Mouse (Mus musculus): ENCODE data around the gene Gm9817.
"Not testable (repeated sequence)": the region's sequence is repeated elsewhere in the genome, so short reads cannot be mapped to it uniquely, and the experiment has no call there.

Gene Gm9817

GRCm38 (mm10) chr13:45078392-45078791, at the start of gene Gm9817:
Gm9817 (plus strand) TSS chr13:45078692.
- DNase-seq (ENCODE audit: low spot score) = not testable (repeated sequence)

- DNase-seq (ENCODE audit: low spot score) = no peak
Measured at GRCm38 (mm10) chr13:45029791-45030190, 48.7 kb upstream of the Gm9817 start.

GRCm38 (mm10) chr13:45030830-45031229, 47.7 kb upstream of the Gm9817 start:
- DNase-seq (ENCODE audit: low spot score) = peak; percentile 98

GRCm38 (mm10) chr13:45031314-45031713, 47.2 kb upstream of the Gm9817 start:
- no peak for DNase-seq (ENCODE audit: low spot score)

GRCm38 (mm10) chr13:45031748-45032147, 46.7 kb upstream of the Gm9817 start:
- no peak for DNase-seq (ENCODE audit: low spot score)

- no peak for DNase-seq (ENCODE audit: low spot score)
Measured at GRCm38 (mm10) chr13:45032484-45032883, 46.0 kb upstream of the Gm9817 start.

GRCm38 (mm10) chr13:45033360-45033759, 45.1 kb upstream of the Gm9817 start:
- no peak for DNase-seq (ENCODE audit: low spot score)

- DNase-seq (ENCODE audit: low spot score) = peak; percentile 25
Measured at GRCm38 (mm10) chr13:45034759-45035158, 43.7 kb upstream of the Gm9817 start.

GRCm38 (mm10) chr13:45036417-45036816, 42.1 kb upstream of the Gm9817 start:
- no peak for DNase-seq (ENCODE audit: low spot score)

GRCm38 (mm10) chr13:45040195-45040594, 38.3 kb upstream of the Gm9817 start:
- DNase-seq (ENCODE audit: low spot score) = peak; percentile 11

GRCm38 (mm10) chr13:45040741-45041140, 37.8 kb upstream of the Gm9817 start:
- DNase-seq (ENCODE audit: low spot score) = no peak

- peak; percentile 51 for DNase-seq (ENCODE audit: low spot score)
Measured at GRCm38 (mm10) chr13:45043466-45043865, 35.0 kb upstream of the Gm9817 start.

GRCm38 (mm10) chr13:45049261-45050020, 29.1 kb upstream of the Gm9817 start:
- no peak for DNase-seq (ENCODE audit: low spot score)

GRCm38 (mm10) chr13:45052805-45053204, 25.7 kb upstream of the Gm9817 start:
- DNase-seq (ENCODE audit: low spot score) = no peak

- no peak for DNase-seq (ENCODE audit: low spot score)
Measured at GRCm38 (mm10) chr13:45053843-45054242, 24.6 kb upstream of the Gm9817 start.

GRCm38 (mm10) chr13:45059206-45059605, 19.3 kb upstream of the Gm9817 start:
- DNase-seq (ENCODE audit: low spot score) = no peak

- no peak for DNase-seq (ENCODE audit: low spot score)
Measured at GRCm38 (mm10) chr13:45063146-45063545, 15.3 kb upstream of the Gm9817 start.

GRCm38 (mm10) chr13:45064951-45065350, 13.5 kb upstream of the Gm9817 start:
- DNase-seq (ENCODE audit: low spot score) = no peak

GRCm38 (mm10) chr13:45070366-45070765, 8.1 kb upstream of the Gm9817 start:
- no peak for DNase-seq (ENCODE audit: low spot score)

- no peak for DNase-seq (ENCODE audit: low spot score)
Measured at GRCm38 (mm10) chr13:45075012-45075411, 3.5 kb upstream of the Gm9817 start.

- no peak for DNase-seq (ENCODE audit: low spot score)
Measured at GRCm38 (mm10) chr13:45075715-45076114, 2.8 kb upstream of the Gm9817 start.

GRCm38 (mm10) chr13:45080771-45081170, 2.3 kb downstream of the Gm9817 start:
- DNase-seq (ENCODE audit: low spot score) = no peak

- DNase-seq (ENCODE audit: low spot score) = peak; percentile 84
Measured at GRCm38 (mm10) chr13:45083696-45084095, 5.2 kb downstream of the Gm9817 start.

GRCm38 (mm10) chr13:45088796-45089221, 10.3 kb downstream of the Gm9817 start:
- DNase-seq (ENCODE audit: low spot score) = peak; percentile 61
